Comparison of ENCODE assay signal across 22 mouse cellular contexts in the genomic region with DNA sequence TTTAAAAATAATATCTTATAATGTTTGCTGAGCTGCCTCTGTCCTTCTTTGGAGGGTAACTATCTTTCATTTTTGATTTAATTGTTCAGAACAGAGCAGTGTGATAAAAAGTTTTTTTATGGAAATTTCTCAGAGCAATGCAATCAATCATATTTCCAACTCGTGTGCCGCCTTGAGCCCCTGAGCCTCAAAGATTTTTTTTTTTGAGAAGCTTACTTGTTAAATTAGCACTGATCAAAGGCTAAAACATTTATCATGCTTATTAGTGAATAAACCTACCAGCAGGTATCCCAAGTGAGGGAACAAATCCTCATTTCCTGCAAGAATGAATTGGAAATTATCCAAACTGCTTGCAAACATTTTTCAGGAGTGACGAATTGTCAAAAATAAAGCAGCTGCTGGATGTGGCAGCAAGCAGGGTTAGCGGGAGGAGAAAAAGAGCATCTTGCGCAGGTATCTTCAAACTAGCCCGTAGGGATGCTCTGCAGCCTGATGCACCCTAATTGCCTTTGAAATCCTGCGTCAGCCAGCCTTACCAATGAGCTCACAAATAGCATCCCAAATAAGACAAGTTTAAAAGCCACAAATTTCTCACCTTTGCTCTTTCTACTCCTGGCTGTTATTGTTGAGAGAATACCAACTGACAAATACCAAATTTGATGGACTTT.
DNase-seq lines count a peak whose midpoint lies in the region; ATAC-seq lines count a peak whose summit lies in the region.
"Had no signal": no experiment of that assay in that cellular context is flagged by ENCODE, and none has a peak within 500 bp of the region (broad histone marks: within the 10 kb centered on the region; RNA-seq: fewer than 3 reads in every experiment).

No protein-coding gene starts in this region.

- H3K36me3 ChIP-seq in hindbrain, embryonic 15.5 days = no peaks in the 10 kb centered on the region
- no peaks in the 10 kb centered on the region for H3K36me3 ChIP-seq in hindbrain, embryonic 11.5 days (ENCODE audit: control insufficient read depth, insufficient read depth, low read length)
- H3K36me3 ChIP-seq in hindbrain, embryonic 16.5 days (ENCODE audit: control insufficient read depth, insufficient read depth, low read length) = no peaks in the 10 kb centered on the region
- H3K36me3 ChIP-seq: embryonic facial prominence, embryonic 10.5 days; forebrain, embryonic 10.5 days; forebrain, embryonic 15.5 days; heart, embryonic 12.5 days; intestine, embryonic 15.5 days had no signal

- no peaks in the 10 kb centered on the region for H3K9me3 ChIP-seq in hindbrain, embryonic 15.5 days
- H3K9me3 ChIP-seq in hindbrain, embryonic 11.5 days (ENCODE audit: control insufficient read depth, low read length) = no peaks in the 10 kb centered on the region
- H3K9me3 ChIP-seq in hindbrain, embryonic 16.5 days (ENCODE audit: control insufficient read depth, low read length) = no peaks in the 10 kb centered on the region
- H3K9me3 ChIP-seq: embryonic facial prominence, embryonic 10.5 days; forebrain, embryonic 10.5 days; forebrain, embryonic 15.5 days; heart, embryonic 12.5 days; intestine, embryonic 15.5 days had no signal

- DNase-seq in cerebellum, postnatal 10 days = peak; percentile 1
- DNase-seq in cerebellum, postnatal 4 days (ENCODE audit: low spot score in 2 of 2) = no peak
- DNase-seq in hindbrain, embryonic 11.5 days (ENCODE audit: low spot score) = no peak
- peak; percentile 4 for DNase-seq in 3T3-L1 (ENCODE audit: low read depth, low spot score)
- no peak for DNase-seq in ovary, postnatal 10 days (ENCODE audit: low spot score)
- no peak for DNase-seq in heart, adult 9 months (ENCODE audit: low spot score in 2 of 2)
- DNase-seq: adrenal gland, adult 8-10 months; adrenal gland, postnatal 36 days; cerebellum, adult 11-12 months; cerebellum, adult 9-10 months; cerebellum, postnatal 36 days; gastrocnemius, postnatal 14 days; heart, adult 2 months; kidney, adult 18-20 months had no signal

- peak overlapping the region; percentile 33 for H3K4me2 ChIP-seq in hindbrain, embryonic 15.5 days
- no peak overlapping the region for H3K4me2 ChIP-seq in hindbrain, embryonic 11.5 days (replicated peaks; ENCODE audit: low read depth, low read length)
- H3K4me2 ChIP-seq in hindbrain, embryonic 16.5 days (ENCODE audit: low read length) = peak overlapping the region; percentile 26
- H3K4me2 ChIP-seq: forebrain, embryonic 15.5 days; heart, embryonic 12.5 days; intestine, embryonic 15.5 days had no signal

- 0 out of 2 replicates have a peak, but pooled peaks cover 4% of the 10 kb centered on the region for H3K4me1 ChIP-seq in hindbrain, embryonic 15.5 days (replicated peaks)
- H3K4me1 ChIP-seq in hindbrain, embryonic 11.5 days (replicated peaks; ENCODE audit: control insufficient read depth, insufficient read depth, low read length) = no peaks in the 10 kb centered on the region
- no peaks in the 10 kb centered on the region for H3K4me1 ChIP-seq in hindbrain, embryonic 16.5 days (ENCODE audit: control insufficient read depth, insufficient read depth, low read depth, low read length)
- H3K4me1 ChIP-seq: embryonic facial prominence, embryonic 10.5 days; forebrain, embryonic 10.5 days; heart, embryonic 12.5 days; intestine, embryonic 15.5 days had no signal

- no peak overlapping the region for H3K27ac ChIP-seq in hindbrain, embryonic 15.5 days (replicated peaks)
- no peak overlapping the region for H3K27ac ChIP-seq in hindbrain, embryonic 11.5 days (ENCODE audit: low read depth, low read length)
- no peak overlapping the region for H3K27ac ChIP-seq in hindbrain, embryonic 16.5 days (ENCODE audit: low read depth, low read length)
- H3K27ac ChIP-seq: embryonic facial prominence, embryonic 10.5 days; forebrain, embryonic 10.5 days; forebrain, embryonic 15.5 days; heart, adult 2 months; intestine, embryonic 15.5 days had no signal

- H3K4me3 ChIP-seq in hindbrain, embryonic 15.5 days = no peak overlapping the region
- H3K4me3 ChIP-seq in hindbrain, embryonic 11.5 days (ENCODE audit: low read depth, low read length) = no peak overlapping the region
- H3K4me3 ChIP-seq in hindbrain, embryonic 16.5 days (ENCODE audit: low read length) = no peak overlapping the region
- H3K4me3 ChIP-seq: embryonic facial prominence, embryonic 10.5 days; forebrain, embryonic 10.5 days; forebrain, embryonic 15.5 days; heart, adult 2 months; heart, embryonic 12.5 days; intestine, embryonic 15.5 days had no signal

- no peak for ATAC-seq in hindbrain, embryonic 15.5 days (ENCODE audit: low FRiP score, low read depth)
- no peak for ATAC-seq in hindbrain, embryonic 11.5 days (ENCODE audit: low FRiP score)
- 0 out of 2 replicates have a peak, but pooled peaks have one; percentile 58 for ATAC-seq in hindbrain, embryonic 16.5 days
- ATAC-seq: forebrain, embryonic 15.5 days; intestine, embryonic 15.5 days; Patski had no signal

- no peaks in the 10 kb centered on the region for H3K27me3 ChIP-seq in hindbrain, embryonic 15.5 days
- no peaks in the 10 kb centered on the region for H3K27me3 ChIP-seq in hindbrain, embryonic 11.5 days (ENCODE audit: control insufficient read depth, insufficient read depth, low read length)
- no peaks in the 10 kb centered on the region for H3K27me3 ChIP-seq in hindbrain, embryonic 16.5 days (replicated peaks; ENCODE audit: control insufficient read depth, insufficient read depth, low read length)
- H3K27me3 ChIP-seq: forebrain, embryonic 15.5 days; heart, embryonic 12.5 days; intestine, embryonic 15.5 days had no signal

- H3K9ac ChIP-seq in hindbrain, embryonic 15.5 days = no peak overlapping the region
- H3K9ac ChIP-seq in hindbrain, embryonic 11.5 days (ENCODE audit: low read depth, low read length) = no peak overlapping the region
- H3K9ac ChIP-seq in hindbrain, embryonic 16.5 days (ENCODE audit: low read depth, low read length) = no peak overlapping the region
- H3K9ac ChIP-seq: forebrain, embryonic 15.5 days; heart, embryonic 12.5 days; intestine, embryonic 15.5 days had no signal

- 35% methylated on average over 7 of the region's 7 CpGs for WGBS in hindbrain, embryonic 15.5 days
- 78% methylated on average over 7 of the region's 7 CpGs for WGBS in hindbrain, embryonic 11.5 days
- WGBS in hindbrain, embryonic 16.5 days = 47% methylated on average over 7 of the region's 7 CpGs

Comparison
In these comparisons a context has a peak if more than half of its experiments do, and no peak if none do; other contexts are left out.
1. DNase-seq: peak in cerebellum, postnatal 10 days (2 of 2) and 3T3-L1 (single experiment); none in cerebellum, postnatal 4 days (0 of 2), hindbrain, embryonic 11.5 days (single experiment), ovary, postnatal 10 days (single experiment) and heart, adult 9 months (0 of 2).